Mouse (Mus musculus) kidney, postnatal 0 days (tissue): ENCODE data around the gene Ddx52. TPM values are rescaled to one million over a fixed set of nuclear protein-coding genes. Genes with fewer than 3 reads are reported as not detected.

Experiments
- ATAC-seq: fragments of 200-750 bp; cut with Nextera tagmentation; replicated peaks from 2 replicates; pipeline ENCODE4 v1.8.0; 2017; ENCODE audit warnings: low read depth, moderate number of reproducible peaks, moderate TSS enrichment, moderate library complexity; ENCODE audit not compliant: low FRiP score
- DNase-seq: peaks from one replicate; pipeline ENCODE4 v3.0.0-alpha.2; 2016; ENCODE audit warnings: low spot score
- H3K27ac ChIP-seq: fragments of 300-500 bp; sonication (generic); 2 replicates; pipeline ENCODE4 v1.5.1; 2014; ENCODE audit warnings: mild to moderate bottlenecking
- H3K27me3 ChIP-seq: fragments of 300-500 bp; sonication (generic); 2 replicates; pipeline ENCODE4 v1.6.1; 2014; ENCODE audit warnings: low read length, mixed read lengths; ENCODE audit not compliant: insufficient read depth
- H3K36me3 ChIP-seq: fragments of 300-500 bp; sonication (generic); 2 replicates; pipeline ENCODE4 v1.6.1; 2014; ENCODE audit warnings: low read length, mixed read lengths; ENCODE audit not compliant: insufficient read depth
- H3K4me1 ChIP-seq: fragments of 300-500 bp; sonication (generic); replicated peaks from 2 replicates; pipeline ENCODE4 v1.6.1; 2014; ENCODE audit warnings: antibody characterized with exemption, low read length, mixed read lengths; ENCODE audit not compliant: insufficient read depth
- H3K4me2 ChIP-seq: fragments of 300-500 bp; sonication (generic); 2 replicates; pipeline ENCODE4 v1.6.1; 2014; ENCODE audit warnings: mild to moderate bottlenecking, low read length, moderate library complexity, mixed read lengths
- H3K4me3 ChIP-seq: fragments of 300-500 bp; sonication (generic); replicated peaks from 2 replicates; pipeline ENCODE4 v1.5.1; 2014; ENCODE audit warnings: low read depth, low read length
- H3K9ac ChIP-seq: fragments of 300-500 bp; sonication (generic); 2 replicates; pipeline ENCODE4 v1.6.1; 2014; ENCODE audit warnings: low read depth, low read length
- H3K9me3 ChIP-seq: fragments of 300-500 bp; sonication (generic); replicated peaks from 2 replicates; pipeline ENCODE4 v1.6.1; 2016; ENCODE audit warnings: low read length, inconsistent platforms, mixed read lengths
- CTCF ChIP-seq: IDR thresholded peaks from 2 replicates; pipeline ENCODE4 v1.5.1; 2016; ENCODE audit warnings: antibody characterized with exemption, low read depth, mild to moderate bottlenecking, moderate library complexity
- WGBS: fragments of 180-500 bp; shearing (Covaris S2); extraction: QIAGEN DNeasy Blood & Tissue Kit; methylation state at CpG from one replicate; pipeline ENCODE4 v1.1.7; 2014; 5-methylcytosine and 5-hydroxymethylcytosine counted together
- polyA plus RNA-seq: library from polyadenylated mRNA; unstranded; fragments of >200 nt; fragmentation: Nextera tagmentation; extraction: Ambion mirVana; gene quantifications from 2 replicates; pipeline ENCODE4 v1.2.1, GENCODE M21; 2015

The Ddx52 gene
- 32.5 and 34.8 TPM in 2 replicates for polyA plus RNA-seq

DNA sequence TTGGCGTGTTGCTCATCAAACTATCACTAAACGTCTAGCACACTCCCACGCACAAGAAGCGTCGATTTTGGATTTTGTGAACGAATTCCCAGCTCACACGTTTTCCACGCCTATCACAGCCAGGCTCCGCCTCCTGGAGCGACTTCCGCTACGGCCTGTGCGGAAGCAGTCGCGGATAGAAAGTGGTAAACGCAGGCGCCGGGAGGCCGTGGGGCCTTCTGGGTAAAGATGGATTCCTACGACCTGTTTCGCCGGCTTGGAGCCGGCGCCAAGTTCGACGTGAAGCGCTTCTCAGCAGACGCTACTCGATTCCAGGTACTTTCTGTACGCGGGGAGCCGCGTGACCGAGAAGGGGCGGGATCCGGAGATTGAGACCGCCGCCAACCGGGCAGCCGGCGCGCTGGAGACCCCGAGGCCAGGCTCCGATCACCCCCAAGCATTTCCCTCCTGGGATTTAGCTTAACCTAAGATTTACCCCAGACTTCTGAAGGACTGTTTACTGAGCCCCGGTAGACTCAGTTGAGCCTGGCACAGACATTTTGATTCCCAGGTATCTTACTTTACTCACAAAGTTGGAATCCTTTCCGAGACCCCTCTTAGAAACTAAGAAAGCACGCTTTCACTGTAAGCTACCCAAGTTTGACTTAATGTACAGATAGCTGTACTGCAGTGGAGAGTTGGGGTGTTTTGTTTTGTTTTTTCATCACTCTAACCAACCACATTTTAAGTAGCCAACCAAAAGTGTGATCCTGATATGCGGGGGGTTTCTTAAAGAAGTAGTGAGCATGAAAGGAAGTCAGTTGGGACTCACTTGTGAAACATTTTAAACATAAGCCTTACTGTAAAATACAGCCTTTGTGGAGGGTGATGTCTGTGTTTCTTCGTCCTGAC, at the start of gene Ddx52:
Gene Ddx52, plus strand, starts transcription at position 113 of the 891 bp plus-strand sequence.
- peak; percentile 95 for DNase-seq
- H3K4me2 ChIP-seq: peak within 1 kb of the TSS; percentile 70
- H3K9ac ChIP-seq: peak within 1 kb of the TSS; percentile 81
- H3K9me3 ChIP-seq: no peaks in the 10 kb centered on the region
- H3K36me3 ChIP-seq: peaks cover 24% of the 10 kb centered on the region; the same call in 1 of the 2 replicates
- peak; percentile 8; the same call in 1 of the 2 replicates for TF ChIP-seq CTCF
- peak within 1 kb of the TSS; percentile 77 for H3K27ac ChIP-seq
- under 1% methylated on average over 49 of the region's 49 CpGs for WGBS
- H3K4me1 ChIP-seq: peaks cover 4% of the 10 kb centered on the region
- no peaks in the 10 kb centered on the region for H3K27me3 ChIP-seq
- ATAC-seq: peak; percentile 94
- H3K4me3 ChIP-seq: peak within 1 kb of the TSS; percentile 74

DNA sequence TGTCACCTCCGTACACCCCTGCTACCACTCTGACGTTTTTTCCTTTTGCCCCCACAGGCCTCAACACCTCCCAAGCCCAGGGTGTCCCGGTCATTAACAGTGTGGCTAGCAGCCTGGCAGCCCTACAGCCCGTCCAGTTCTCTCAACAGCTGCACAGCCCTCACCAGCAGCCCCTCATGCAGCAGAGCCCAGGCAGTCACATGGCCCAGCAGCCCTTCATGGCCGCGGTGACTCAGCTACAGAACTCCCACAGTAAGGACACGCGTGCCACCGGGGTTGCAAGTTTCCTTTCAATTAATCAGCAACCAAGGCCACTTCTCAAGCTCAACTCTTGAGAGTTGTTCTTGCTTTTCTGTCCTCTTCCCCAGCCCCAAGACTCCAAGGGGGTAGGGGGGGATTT, 48.5 kb upstream of the Ddx52 start:
- H3K36me3 ChIP-seq: peaks cover 21% of the 10 kb centered on the region; the same call in 1 of the 2 replicates
- ATAC-seq: no peak
- H3K9ac ChIP-seq: no peak overlapping the region
- no peaks in the 10 kb centered on the region for H3K9me3 ChIP-seq
- no peak for TF ChIP-seq CTCF
- no peaks in the 10 kb centered on the region for H3K27me3 ChIP-seq
- no peak for DNase-seq
- H3K27ac ChIP-seq: peak overlapping the region; percentile 15; the same call in 1 of the 2 replicates
- H3K4me2 ChIP-seq: no peak overlapping the region
- WGBS: 61% methylated on average over 9 of the region's 9 CpGs
- H3K4me1 ChIP-seq: no peaks in the 10 kb centered on the region
- H3K4me3 ChIP-seq: no peak overlapping the region

GRCm38 (mm10) chr11:83896430-83897410, 45.1 kb upstream of the Ddx52 start:
- Histone ChIP-seq H3K27ac (no peak overlapping the region), H3K4me2 (no peak overlapping the region), H3K4me1 (no peaks in the 10 kb centered on the region), H3K27me3 (no peaks in the 10 kb centered on the region), H3K36me3 (peaks cover 24% of the 10 kb centered on the region; the same call in 1 of the 2 replicates), H3K9ac (no peak overlapping the region), H3K9me3 (no peaks in the 10 kb centered on the region), H3K4me3 (no peak overlapping the region)
- DNase-seq (no peak), ATAC-seq (no peak)
- WGBS: 66% methylated on average over 16 of the region's 16 CpGs
- no peak for TF ChIP-seq CTCF

- Histone ChIP-seq H3K4me1 (no peaks in the 10 kb centered on the region), H3K27me3 (no peaks in the 10 kb centered on the region), H3K9ac (no peak overlapping the region), H3K27ac (no peak overlapping the region), H3K4me2 (no peak overlapping the region), H3K4me3 (no peak overlapping the region), H3K36me3 (peaks cover 21% of the 10 kb centered on the region; the same call in 1 of the 2 replicates), H3K9me3 (no peaks in the 10 kb centered on the region)
- DNase-seq: no peak
- no peak for ATAC-seq
- 47% methylated on average over 7 of the region's 7 CpGs for WGBS
- no peak for TF ChIP-seq CTCF
Observed at GRCm38 (mm10) chr11:83897569-83897968, 44.3 kb upstream of the Ddx52 start.

GRCm38 (mm10) chr11:83902812-83903211, 39.0 kb upstream of the Ddx52 start:
- no peak overlapping the region for H3K27ac ChIP-seq
- TF ChIP-seq CTCF: no peak
- H3K36me3 ChIP-seq: peaks cover 17% of the 10 kb centered on the region; the same call in 1 of the 2 replicates
- no peaks in the 10 kb centered on the region for H3K27me3 ChIP-seq
- DNase-seq (no peak), ATAC-seq (no peak)
- no peak overlapping the region for H3K9ac ChIP-seq
- 68% methylated on average over 3 of the region's 3 CpGs for WGBS
- H3K4me3 ChIP-seq: no peak overlapping the region
- no peak overlapping the region for H3K4me2 ChIP-seq
- H3K9me3 ChIP-seq: no peaks in the 10 kb centered on the region
- H3K4me1 ChIP-seq: no peaks in the 10 kb centered on the region

DNA sequence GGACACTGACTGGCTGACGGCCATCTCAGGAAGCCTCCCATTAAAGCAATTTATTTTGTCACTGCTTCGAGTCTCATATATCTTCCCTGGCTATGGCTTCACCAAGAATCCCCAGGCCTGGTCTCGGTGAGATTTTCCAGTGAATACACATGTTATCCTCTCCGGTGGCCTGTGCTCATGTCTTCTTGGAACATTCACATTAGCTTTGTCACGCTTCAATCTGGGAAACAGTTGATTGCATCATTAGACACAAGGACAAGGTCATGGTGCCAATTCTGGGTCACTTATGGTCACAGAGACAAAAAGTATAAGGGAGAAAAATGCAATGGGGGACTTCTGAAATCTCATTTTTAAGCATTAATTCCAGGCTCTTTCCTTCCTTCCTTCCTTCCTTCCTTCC, 36.1 kb upstream of the Ddx52 start:
- Histone ChIP-seq H3K9me3 (no peaks in the 10 kb centered on the region), H3K4me1 (no peaks in the 10 kb centered on the region), H3K4me3 (no peak overlapping the region), H3K9ac (no peak overlapping the region), H3K36me3 (peaks cover 16% of the 10 kb centered on the region; the same call in 1 of the 2 replicates), H3K4me2 (no peak overlapping the region), H3K27ac (no peak overlapping the region), H3K27me3 (no peaks in the 10 kb centered on the region)
- TF ChIP-seq CTCF: no peak
- 32% methylated on average over 5 of the region's 5 CpGs for WGBS
- no peak for DNase-seq
- no peak for ATAC-seq
